Mouse (Mus musculus) CD4-positive naive resting alpha-beta T cell, adult 76 days (primary cell): Measurements from ENCODE around the gene Tbx22. TPM values are rescaled to one million over a fixed set of nuclear protein-coding genes. Genes with fewer than 3 reads are reported as not detected.

Experiments
- total RNA-seq: library from RNA; stranded (reverse); gene quantifications from one replicate; pipeline ENCODE4 v1.2.4, GENCODE M21; 2023

The Tbx22 gene
- not detected for total RNA-seq

DNA sequence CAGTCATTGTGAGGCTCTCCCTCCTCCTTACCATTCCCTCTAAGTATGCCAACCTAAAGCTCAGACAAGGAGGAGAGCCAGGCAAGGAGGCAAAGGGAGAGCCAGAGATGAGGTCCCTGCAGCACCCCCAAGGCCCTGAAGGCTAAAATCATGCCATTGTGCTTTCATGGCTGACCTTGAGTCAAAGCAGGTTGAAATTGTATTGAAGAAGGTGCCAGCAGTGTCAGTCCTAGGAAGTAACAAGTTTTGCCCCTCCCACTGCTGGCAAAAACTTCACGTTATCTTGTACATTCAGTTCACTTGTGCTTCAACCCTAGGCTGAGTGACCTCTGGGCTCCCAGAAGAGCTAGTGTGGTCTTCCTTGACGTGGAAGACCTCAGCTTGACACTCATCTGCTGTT is at the start of gene Tbx22:
Gene Tbx22 (plus strand): TSS at position 301 of the 400 bp plus-strand sequence.

Other genes starting within 250 kb of the Tbx22 start
- gene Tent5d, start 124.6 kb downstream of the Tbx22 start, total RNA-seq, result not detected
- gene 2610002M06Rik, start 148.4 kb downstream of the Tbx22 start, total RNA-seq, result 14.1 TPM